In genomic region chr15:84561501-84561900, GRCm38 (mm10) we compare ENCODE assay signal across 18 mouse cellular contexts. TPM values are rescaled to one million over a fixed set of nuclear protein-coding genes. Genes with fewer than 3 reads are reported as not detected.
A peak's percentile ranks its signal among the peaks of the same experiment; 100 is the strongest.
DNase-seq lines count a peak whose midpoint lies in the region; TF ChIP-seq lines count a peak whose summit lies in the region.
"Had no signal": no experiment of that assay in that cellular context is flagged by ENCODE, and none has a peak within 500 bp of the region (broad histone marks: within the 10 kb centered on the region; RNA-seq: fewer than 3 reads in every experiment).

No protein-coding gene starts in this region.

- H3K27ac ChIP-seq in kidney, adult 2 months (ENCODE audit: insufficient read depth, low read depth, low read length): no peak overlapping the region
- H3K27ac ChIP-seq: embryonic facial prominence, embryonic 15.5 days; forebrain, embryonic 10.5 days; gastrocnemius, adult 2 months; hindbrain, embryonic 10.5 days; hindbrain, embryonic 14.5 days had no signal

- no peak for TF ChIP-seq CTCF in kidney, adult 2 months (conservative IDR thresholded peaks at IDR 0.05; ENCODE audit: insufficient read depth, insufficient read length, low read depth, low read length)

- no peak overlapping the region for H3K4me3 ChIP-seq in kidney, adult 2 months (ENCODE audit: insufficient read depth, low read depth, low read length)
- H3K4me3 ChIP-seq: embryonic facial prominence, embryonic 15.5 days; erythroblast, embryonic 14.5 days; forebrain, embryonic 10.5 days; gastrocnemius, adult 2 months; heart, embryonic 12.5 days; hindbrain, embryonic 10.5 days had no signal

- no peak for TF ChIP-seq POLR2A in kidney, adult 2 months (IDR thresholded peaks at IDR 0.05; ENCODE audit: low read depth, low read length)

- no peaks in the 10 kb centered on the region for H3K27me3 ChIP-seq in kidney, adult 2 months (replicated peaks; ENCODE audit: control insufficient read depth, insufficient read depth, low read length)
- H3K27me3 ChIP-seq: embryonic facial prominence, embryonic 15.5 days had no signal

- H3K4me1 ChIP-seq in kidney, adult 2 months (ENCODE audit: control insufficient read depth, insufficient read depth, low read length): 0 out of 2 replicates have a peak, but pooled peaks cover 3% of the 10 kb centered on the region

- no peaks in the 10 kb centered on the region for H3K36me3 ChIP-seq in kidney, adult 2 months (ENCODE audit: control insufficient read depth, insufficient read depth, low read length)
- H3K36me3 ChIP-seq: embryonic facial prominence, embryonic 15.5 days; heart, embryonic 12.5 days had no signal

- 68% methylated on average over 2 of the region's 2 CpGs for WGBS in kidney, adult 2 months

- DNase-seq in adrenal gland, adult 2 months: peak; percentile 20
- DNase-seq in adrenal gland, adult 18-20 months (ENCODE audit: low spot score in 2 of 2): no peak
- peak; percentile 93 for DNase-seq in kidney, adult 2 months
- DNase-seq in kidney, postnatal 10 days: no peak
- peak; percentile 45 to 57 for DNase-seq in layer of hippocampus, postnatal 10 days (ENCODE audit: low spot score in 2 of 2)
- no peak for DNase-seq in layer of hippocampus, adult 9-11 months
- DNase-seq in thymus, postnatal 14 days: no peak
- DNase-seq: cerebellum, adult 11 months; cerebellum, adult 8-10 months; gastrocnemius, adult 2 months; gastrocnemius, postnatal 25 days had no signal

RNA-seq across cellular contexts. Expression of gene Rtl6, which starts 3.9 kb away (rescaled TPM):
- 1 to 10 TPM; 3.9 to 8.9 TPM for total RNA-seq in adrenal gland, adult 2 months (2021)
- 9.1 and 10.1 TPM in 2 replicates for polyA plus RNA-seq in adrenal gland, adult 2 months (2012; rRNA removed)
- 1 to 10 TPM; 3.5 to 4.3 TPM for total RNA-seq in adrenal gland, adult 18-20 months (2021)
- 6.9 and 8.4 TPM in 2 replicates for polyA plus RNA-seq in kidney, adult 2 months (2012; rRNA removed)
- total RNA-seq in layer of hippocampus, postnatal 10 days (2021): 10 to 100 TPM; 60.6 to 65.2 TPM
- total RNA-seq: MEL had no signal
- polyA plus RNA-seq: erythroblast, embryonic 14.5 days had no signal

Comparison
In these comparisons a context has a peak if more than half of its experiments do, and no peak if none do; other contexts are left out.
1. DNase-seq: peak in adrenal gland, adult 2 months (single experiment), kidney, adult 2 months (single experiment) and layer of hippocampus, postnatal 10 days (2 of 2); none in adrenal gland, adult 18-20 months (0 of 2), kidney, postnatal 10 days (single experiment), layer of hippocampus, adult 9-11 months (single experiment) and thymus, postnatal 14 days (single experiment).
2. RNA of gene Rtl6, which starts 3.9 kb away (total RNA-seq): 60.6 to 65.2 TPM in layer of hippocampus, postnatal 10 days; 3.9 to 8.9 TPM in adrenal gland, adult 2 months and 3.5 to 4.3 TPM in adrenal gland, adult 18-20 months; every median in the first group is over 4 times any median in the second.